Comparison of ENCODE assay signal across 23 mouse cellular contexts in genomic region chr5:30586616-30587015, GRCm38 (mm10). TPM values are rescaled to one million over a fixed set of nuclear protein-coding genes. Genes with fewer than 3 reads are reported as not detected.
DNase-seq lines count a peak whose midpoint lies in the region; ATAC-seq and TF ChIP-seq lines count a peak whose summit lies in the region.
"Had no signal": no experiment of that assay in that cellular context is flagged by ENCODE, and none has a peak within 500 bp of the region (broad histone marks: within the 10 kb centered on the region; RNA-seq: fewer than 3 reads in every experiment).

No protein-coding gene starts in this region.

- no peak for TF ChIP-seq CTCF in cerebellum, adult 2 months (IDR thresholded peaks at IDR 0.05; ENCODE audit: borderline replicate concordance, insufficient read depth, low read depth, low read length)
- TF ChIP-seq CTCF in liver, postnatal 0 days (IDR thresholded peaks at IDR 0.05; ENCODE audit: low read depth): no peak

- no peaks in the 10 kb centered on the region for H3K9me3 ChIP-seq in lung, embryonic 15.5 days
- no peaks in the 10 kb centered on the region for H3K9me3 ChIP-seq in liver, postnatal 0 days (ENCODE audit: low read length)
- H3K9me3 ChIP-seq: hindbrain, embryonic 12.5 days; limb, embryonic 13.5 days; midbrain, embryonic 15.5 days; neural tube, embryonic 12.5 days had no signal

- no peak overlapping the region for H3K4me2 ChIP-seq in lung, embryonic 15.5 days
- no peak overlapping the region for H3K4me2 ChIP-seq in liver, postnatal 0 days (ENCODE audit: low read depth, low read length)
- H3K4me2 ChIP-seq: limb, embryonic 13.5 days had no signal

- peaks cover 46% of the 10 kb centered on the region for H3K27me3 ChIP-seq in lung, embryonic 15.5 days
- no peaks in the 10 kb centered on the region for H3K27me3 ChIP-seq in cerebellum, adult 2 months (ENCODE audit: control insufficient read depth, insufficient read depth, low read length)
- peaks cover 48% of the 10 kb centered on the region for H3K27me3 ChIP-seq in liver, postnatal 0 days (ENCODE audit: insufficient read depth, low read length)

- no peak for TF ChIP-seq EP300 in liver, postnatal 0 days (IDR thresholded peaks at IDR 0.05; ENCODE audit: low read depth)

- DNase-seq in lung, postnatal 25 days (ENCODE audit: low spot score): no peak
- peak; percentile 81 to 92 for DNase-seq in cerebellum, adult 2 months
- DNase-seq in heart, adult 9 months (ENCODE audit: low spot score in 2 of 2): peak; percentile 39 to 44
- peak; percentile 58 to 60 for DNase-seq in heart, postnatal 10 days
- DNase-seq in liver, postnatal 0 days: no peak
- DNase-seq in gastrocnemius, postnatal 25 days: no peak
- DNase-seq: adrenal gland, postnatal 25 days; forebrain, postnatal 0 days; thymus, adult 2 months had no signal

- no peaks in the 10 kb centered on the region for H3K36me3 ChIP-seq in lung, embryonic 15.5 days
- no peaks in the 10 kb centered on the region for H3K36me3 ChIP-seq in liver, postnatal 0 days (replicated peaks; ENCODE audit: insufficient read depth, low read length)
- H3K36me3 ChIP-seq: G1E; hindbrain, embryonic 12.5 days; limb, embryonic 13.5 days; midbrain, embryonic 15.5 days; neural tube, embryonic 12.5 days had no signal

- no peak overlapping the region for H3K4me3 ChIP-seq in lung, embryonic 15.5 days
- peak overlapping the region; percentile 58 for H3K4me3 ChIP-seq in cerebellum, adult 2 months (replicated peaks; ENCODE audit: insufficient read depth, low read depth, low read length)
- no peak overlapping the region for H3K4me3 ChIP-seq in liver, postnatal 0 days (ENCODE audit: low read depth, low read length)
- H3K4me3 ChIP-seq: layer of hippocampus, adult 2 months; left cerebral cortex, adult 2 months; limb, embryonic 13.5 days; neural tube, embryonic 12.5 days had no signal

- ATAC-seq in lung, embryonic 15.5 days (ENCODE audit: borderline replicate concordance, extremely low read depth, low FRiP score, low TSS enrichment): no peak
- ATAC-seq in liver, postnatal 0 days: no peak
- ATAC-seq: forebrain, postnatal 0 days had no signal

- WGBS in lung, embryonic 15.5 days: 60% methylated on average over 2 of the region's 3 CpGs
- WGBS in cerebellum, adult 2 months: 17% methylated on average over 3 of the region's 3 CpGs
- 63% methylated on average over 3 of the region's 3 CpGs for WGBS in liver, postnatal 0 days (ENCODE audit: insufficient replicate concordance)

- TF ChIP-seq POLR2A in cerebellum, adult 2 months (IDR thresholded peaks at IDR 0.05; ENCODE audit: borderline replicate concordance, insufficient read depth, low read length): 0 out of 2 replicates have a peak, but pooled peaks have one; percentile 4

- peak overlapping the region; percentile 75; the same call in 1 of the 2 replicates for H3K27ac ChIP-seq in lung, embryonic 15.5 days
- peak overlapping the region; percentile 98 for H3K27ac ChIP-seq in cerebellum, adult 2 months (ENCODE audit: insufficient read depth, low read length)
- no peak overlapping the region for H3K27ac ChIP-seq in liver, postnatal 0 days (ENCODE audit: low read depth)
- H3K27ac ChIP-seq: hindbrain, embryonic 12.5 days; layer of hippocampus, adult 2 months; limb, embryonic 13.5 days; macrophage; midbrain, embryonic 15.5 days; neural tube, embryonic 12.5 days had no signal

- intact Hi-C loops in heart, postnatal 10 days (cut with DNase I): loop anchor here (5.0 kb wide), 2 partner anchors 36 to 69 kb away; no protein-coding TSS in a partner anchor

- H3K4me1 ChIP-seq in lung, embryonic 15.5 days: peaks cover 57% of the 10 kb centered on the region
- peaks cover 33% of the 10 kb centered on the region for H3K4me1 ChIP-seq in cerebellum, adult 2 months (ENCODE audit: control insufficient read depth, insufficient read depth, low read length)
- peaks cover 9% of the 10 kb centered on the region for H3K4me1 ChIP-seq in liver, postnatal 0 days (ENCODE audit: insufficient read depth)

- no peak overlapping the region for H3K9ac ChIP-seq in lung, embryonic 15.5 days
- no peak overlapping the region for H3K9ac ChIP-seq in liver, postnatal 0 days (replicated peaks)
- H3K9ac ChIP-seq: forebrain, postnatal 0 days; hindbrain, embryonic 12.5 days; limb, embryonic 13.5 days; midbrain, embryonic 15.5 days; neural tube, embryonic 12.5 days had no signal

RNA-seq across cellular contexts. Expression of gene Kcnk3, which starts 1.4 kb away (rescaled TPM):
- polyA plus RNA-seq in lung, embryonic 15.5 days (2015; fragmentation: Nextera tagmentation; extraction: Ambion mirVana): 21.5 and 23.1 TPM in 2 replicates
- 81.9 and 93.9 TPM in 2 replicates for polyA plus RNA-seq in cerebellum, adult 2 months (2012; rRNA removed)
- 100 to 1,000 TPM; 159 to 183 TPM for total RNA-seq in heart, postnatal 10 days (2021)
- polyA plus RNA-seq in liver, postnatal 0 days (2015; fragmentation: Nextera tagmentation; extraction: Ambion mirVana): 0.26 and 0.46 TPM in 2 replicates
- total RNA-seq in gastrocnemius, postnatal 25 days (2021): 1 to 10 TPM in 1 of 2 experiments, under 1 TPM in 1; 0.20 to 1.4 TPM
- polyA plus RNA-seq: G1E, macrophage had no signal

RNA-seq across cellular contexts. Expression of gene Cib4, which starts 41.0 kb away (rescaled TPM):
- 0.26 TPM in 1 of 2 replicates, not detected in the other for polyA plus RNA-seq in lung, embryonic 15.5 days (2015; fragmentation: Nextera tagmentation; extraction: Ambion mirVana)
- polyA plus RNA-seq in cerebellum, adult 2 months (2012; rRNA removed): not detected in 2 replicates
- total RNA-seq in heart, postnatal 10 days (2021): not detected
- polyA plus RNA-seq in liver, postnatal 0 days (2015; fragmentation: Nextera tagmentation; extraction: Ambion mirVana): not detected in 2 replicates
- not detected for total RNA-seq in gastrocnemius, postnatal 25 days (2021)
- total RNA-seq: forebrain, postnatal 0 days; G1E; gastrocnemius, adult 8-10 months; layer of hippocampus, adult 2 months; left cerebral cortex, adult 2 months had no signal
- polyA plus RNA-seq: embryonic facial prominence, embryonic 11.5 days; forebrain, postnatal 0 days; G1E; hindbrain, embryonic 12.5 days; intestine, embryonic 14.5 days; kidney, embryonic 14.5 days; liver, embryonic 16.5 days; macrophage; midbrain, embryonic 15.5 days; neural tube, embryonic 12.5 days; thymus, adult 2 months had no signal

Comparison
In these comparisons a context has a peak if more than half of its experiments do, and no peak if none do; other contexts are left out.
1. DNase-seq: peak in cerebellum, adult 2 months (2 of 2), heart, adult 9 months (2 of 2) and heart, postnatal 10 days (2 of 2); none in lung, postnatal 25 days (single experiment), liver, postnatal 0 days (single experiment) and gastrocnemius, postnatal 25 days (single experiment).
2. RNA of gene Kcnk3, which starts 1.4 kb away (polyA plus RNA-seq): 81.9 to 93.9 TPM in cerebellum, adult 2 months and 21.5 to 23.1 TPM in lung, embryonic 15.5 days; 0.26 to 0.46 TPM in liver, postnatal 0 days; every median in the first group is over 10 times any median in the second.